Mouse (Mus musculus): Measurements from ENCODE around the gene Gm20716.

Gm20716 gene

GRCm38 (mm10) chr2:168229116-168230025 lies 793 bp downstream of the Gm20716 start:
- CTCF ChIA-PET = interaction anchor here (1.4 kb wide), 1 partner anchor 22 kb away, joined by 3 read pairs; no protein-coding TSS in a partner anchor

- CTCF ChIA-PET = no interaction called here
Measured at GRCm38 (mm10) chr2:168223326-168223725, 6.8 kb downstream of the Gm20716 start.

- CTCF ChIA-PET = interaction anchor here (0.7 kb wide), 1 partner anchor 95 kb away, joined by 12 read pairs; no protein-coding TSS in a partner anchor
Measured at GRCm38 (mm10) chr2:168213788-168214397, 16.3 kb downstream of the Gm20716 start.

- CTCF ChIA-PET = interaction anchor here (0.6 to 1.0 kb wide), 2 partner anchors 22 to 383 kb away, joined by 3 to 4 read pairs; partner anchors contain the start of genes Dpm1, Gm20716 and Mocs3
Measured at GRCm38 (mm10) chr2:168207883-168208282, 22.3 kb downstream of the Gm20716 start.

- CTCF ChIA-PET = interaction anchor here (0.8 to 2.0 kb wide), 3 partner anchors 10 to 89 kb away, joined by 3 to 6 read pairs (median 3); partner anchors contain the start of genes Dpm1, Gm20716 and Mocs3
Measured at GRCm38 (mm10) chr2:168206725-168207644, 23.2 kb downstream of the Gm20716 start, which contains the start of gene Adnp. Gene Adnp, minus strand, starts transcription at chr2:168207112.

- CTCF ChIA-PET = interaction anchor here (0.9 to 2.0 kb wide), 2 partner anchors 10 to 88 kb away, joined by 3 to 6 read pairs; no protein-coding TSS in a partner anchor
Measured at GRCm38 (mm10) chr2:168205681-168206631, 24.2 kb downstream of the Gm20716 start.

GRCm38 (mm10) chr2:168205265-168205664 lies 24.9 kb downstream of the Gm20716 start:
- CTCF ChIA-PET = interaction anchor here (0.9 to 2.0 kb wide), 2 partner anchors 10 to 88 kb away, joined by 3 to 6 read pairs; no protein-coding TSS in a partner anchor

GRCm38 (mm10) chr2:168204476-168204999 lies 25.6 kb downstream of the Gm20716 start:
- CTCF ChIA-PET = interaction anchor here (0.9 kb wide), 1 partner anchor 9 kb away, joined by 3 read pairs; no protein-coding TSS in a partner anchor

GRCm38 (mm10) chr2:168200014-168200691 lies 30.0 kb downstream of the Gm20716 start:
- CTCF ChIA-PET = no interaction called here

- CTCF ChIA-PET = interaction anchor here (0.7 kb wide), 1 partner anchor 296 kb away, joined by 3 read pairs; no protein-coding TSS in a partner anchor
Measured at GRCm38 (mm10) chr2:168199476-168199875, 30.7 kb downstream of the Gm20716 start.

- CTCF ChIA-PET = no interaction called here
Measured at GRCm38 (mm10) chr2:168198421-168198820, 31.7 kb downstream of the Gm20716 start.

GRCm38 (mm10) chr2:168195721-168196120 lies 34.4 kb downstream of the Gm20716 start:
- CTCF ChIA-PET = interaction anchor here (0.7 to 0.8 kb wide), 2 partner anchors 9 to 17 kb away, joined by 3 to 4 read pairs; no protein-coding TSS in a partner anchor

GRCm38 (mm10) chr2:168193685-168194084 lies 36.5 kb downstream of the Gm20716 start:
- CTCF ChIA-PET = no interaction called here

GRCm38 (mm10) chr2:168191856-168192255 lies 38.3 kb downstream of the Gm20716 start:
- CTCF ChIA-PET = interaction anchor here (0.6 kb wide), 1 partner anchor 57 kb away, joined by 5 read pairs; no protein-coding TSS in a partner anchor

- CTCF ChIA-PET = no interaction called here
Measured at GRCm38 (mm10) chr2:168175946-168176345, 54.2 kb downstream of the Gm20716 start.

GRCm38 (mm10) chr2:168170167-168170685 lies 59.9 kb downstream of the Gm20716 start:
- CTCF ChIA-PET = interaction anchor here (0.7 kb wide), 1 partner anchor 16 kb away, joined by 4 read pairs; no protein-coding TSS in a partner anchor

- CTCF ChIA-PET = interaction anchor here (0.7 kb wide), 1 partner anchor 15 kb away, joined by 4 read pairs; no protein-coding TSS in a partner anchor
Measured at GRCm38 (mm10) chr2:168169800-168170113, 60.4 kb downstream of the Gm20716 start.
